Mouse (Mus musculus) stomach, embryonic 16.5 days (tissue): ENCODE measurements around the gene Fbxo45. TPM values are rescaled to one million over a fixed set of nuclear protein-coding genes. Genes with fewer than 3 reads are reported as not detected.
A peak's percentile ranks its signal among the peaks of the same experiment; 100 is the strongest.

Experiments used
- microRNA counts: library from miRNA; unstranded; fragments of <30 nt; microRNA quantifications from one replicate; lab custom pipeline; 2016
- microRNA-seq: library from miRNA; unstranded; fragments of <30 nt; microRNA quantifications from one replicate; pipeline ENCODE4, GENCODE M21; 2016
- polyA plus RNA-seq: library from polyadenylated mRNA; unstranded; fragments of >200 nt; fragmentation: Nextera tagmentation; extraction: Ambion mirVana; gene quantifications from 2 replicates; pipeline ENCODE4 v1.2.1, GENCODE M21; 2015

Gene Fbxo45
- polyA plus RNA-seq, 1 experiment from 2014 or later, result 4.3 TPM

MicroRNAs encoded within 50 kb of the gene (microRNA counts, 519-probe panel; counts per million panel counts)
- microRNA mmu-miR-1946a (lab: Ali Mortazavi, UCI), result 1,379 counts per million, percentile 13 among the panel's probes with 10 or more counts

Small RNA genes within 50 kb of the gene (microRNA-seq; reads per million reads assigned to microRNA genes)
- gene Mir1946a, result not detected

Other genes starting within 250 kb of the Fbxo45 start
- gene Senp5, start 243.9 kb downstream of the Fbxo45 start, polyA plus RNA-seq, result 13.2 TPM in 2 replicates
- gene Pak2, start 167.8 kb downstream of the Fbxo45 start, polyA plus RNA-seq, result 38.0 and 38.7 TPM in 2 replicates
- gene Pigx, start 147.4 kb downstream of the Fbxo45 start, polyA plus RNA-seq, result 74.6 and 80.1 TPM in 2 replicates
- 27.0 and 28.7 TPM in 2 replicates for gene Cep19, start 147.4 kb downstream of the Fbxo45 start, polyA plus RNA-seq
- 17.6 and 21.9 TPM in 2 replicates for gene Nrros, start 81.6 kb downstream of the Fbxo45 start, polyA plus RNA-seq
- 0.14 TPM in 1 of 2 replicates, not detected in the other for gene Bex6, start 67.3 kb downstream of the Fbxo45 start, polyA plus RNA-seq
- gene Wdr53, start 69 bp upstream of the Fbxo45 start, polyA plus RNA-seq, result 18.4 and 19.5 TPM in 2 replicates
- 0.15 TPM in 1 of 2 replicates, not detected in the other for gene Smco1, start 24.3 kb upstream of the Fbxo45 start, polyA plus RNA-seq
- gene Rnf168, start 30.3 kb upstream of the Fbxo45 start, polyA plus RNA-seq, result 18.4 and 18.6 TPM in 2 replicates
- gene Ubxn7, start 85.1 kb upstream of the Fbxo45 start, polyA plus RNA-seq, result 18.1 and 22.1 TPM in 2 replicates
- gene Tm4sf19, start 153.3 kb upstream of the Fbxo45 start, polyA plus RNA-seq, result not detected in 2 replicates
- gene Tctex1d2, start 172.5 kb upstream of the Fbxo45 start, polyA plus RNA-seq, result 24.4 and 24.5 TPM in 2 replicates
- 42.0 and 54.3 TPM in 2 replicates for gene Pcyt1a, start 183.8 kb upstream of the Fbxo45 start, polyA plus RNA-seq
- gene Slc51a, start 240.7 kb upstream of the Fbxo45 start, polyA plus RNA-seq, result 9.5 and 12.0 TPM in 2 replicates
- 0.29 and 0.37 TPM in 2 replicates for gene Zdhhc19, start 249.1 kb upstream of the Fbxo45 start, polyA plus RNA-seq